Mouse (Mus musculus) megakaryocyte-erythroid progenitor cell, adult 5 weeks (primary cell): Measurements from ENCODE around the gene Fsd2. TPM values are rescaled to one million over a fixed set of nuclear protein-coding genes. Genes with fewer than 3 reads are reported as not detected.

Experiments used
- polyA plus RNA-seq: library from polyadenylated mRNA; stranded (reverse); fragments of >175 nt; gene quantifications from 2 replicates; pipeline ENCODE4 v1.2.3, GENCODE M21; 2012

The Fsd2 gene
- 0.05 TPM in 1 of 2 replicates, not detected in the other for polyA plus RNA-seq

DNA sequence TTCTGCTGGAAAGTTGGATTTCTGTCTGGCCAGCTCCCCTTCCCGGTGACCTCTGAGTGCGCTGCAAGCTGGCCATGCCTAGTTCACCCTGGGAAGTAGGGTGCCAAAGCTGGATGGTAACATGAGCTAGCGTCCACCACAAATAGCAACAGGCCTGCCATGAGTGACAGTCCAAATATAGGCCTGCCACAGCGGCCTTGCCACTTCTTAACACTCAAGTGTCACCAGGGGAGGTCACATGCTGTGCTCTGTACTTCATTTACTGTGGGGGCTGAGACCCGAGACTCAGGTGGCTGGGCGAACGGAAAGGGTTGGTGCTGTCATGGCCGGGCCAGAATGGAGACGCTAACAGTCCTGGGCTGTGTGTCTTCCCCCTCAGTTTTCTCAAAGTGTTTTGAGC, at the start of gene Fsd2:
TSS of gene Fsd2 (minus strand) at position 53 of the 400 bp plus-strand sequence.

GRCm38 (mm10) chr7:81571108-81571940, 4.6 kb upstream of the Fsd2 start, which contains the start of gene Whamm:
Gene Whamm (plus strand): TSS chr7:81571266.

DNA sequence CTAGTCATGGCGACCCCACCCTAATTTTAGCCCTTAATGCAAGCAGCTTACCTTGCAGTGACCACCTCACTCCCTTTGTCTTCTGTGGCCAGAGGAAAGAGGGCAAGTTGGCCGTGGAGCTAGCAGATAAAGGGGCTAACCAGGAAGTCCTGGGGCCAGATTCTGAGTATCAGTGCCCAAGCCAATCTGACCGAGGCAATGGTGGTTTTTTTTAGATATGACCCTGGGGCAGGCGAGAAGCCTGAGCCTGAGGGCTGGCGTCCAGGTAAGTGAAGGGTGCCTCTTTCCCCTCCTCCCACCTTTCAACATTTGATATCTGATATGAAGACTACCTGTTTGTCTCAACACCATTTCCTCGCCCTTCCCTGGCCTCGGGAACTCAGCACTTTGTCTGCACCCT, 68.6 kb downstream of the Fsd2 start, which contains the start of gene BC048679:
TSS of gene BC048679 (minus strand) at position 101 of the 400 bp plus-strand sequence.

GRCm38 (mm10) chr7:81493331-81494021, 73.3 kb downstream of the Fsd2 start, which contains the start of gene Ap3b2:
Gene Ap3b2 (minus strand): TSS chr7:81493925.

Other genes with a start within 250 kb of the Fsd2 start
- 270 and 323 TPM in 2 replicates for gene Rps17, start 221.7 kb downstream of the Fsd2 start, polyA plus RNA-seq
- not detected in 2 replicates for gene Cpeb1, start 111.5 kb downstream of the Fsd2 start, polyA plus RNA-seq
- gene Ap3b2, start 73.0 kb downstream of the Fsd2 start, polyA plus RNA-seq = not detected in 2 replicates
- not detected in 2 replicates for gene BC048679, start 68.7 kb downstream of the Fsd2 start, polyA plus RNA-seq
- 22.5 and 30.6 TPM in 2 replicates for gene Whamm, start 4.3 kb upstream of the Fsd2 start, polyA plus RNA-seq
- 1.5 and 2.8 TPM in 2 replicates for gene Homer2, start 140.6 kb upstream of the Fsd2 start, polyA plus RNA-seq
- gene Ramac, start 196.0 kb upstream of the Fsd2 start, polyA plus RNA-seq = 34.3 and 44.4 TPM in 2 replicates
- 23.8 and 25.7 TPM in 2 replicates for gene 3110040N11Rik, start 222.5 kb upstream of the Fsd2 start, polyA plus RNA-seq